Mouse (Mus musculus): Measurements from ENCODE around the gene Top2a.
"Not testable (repeated sequence)": the region's sequence is repeated elsewhere in the genome, so short reads cannot be mapped to it uniquely, and the experiment has no call there.

The Top2a gene

DNA sequence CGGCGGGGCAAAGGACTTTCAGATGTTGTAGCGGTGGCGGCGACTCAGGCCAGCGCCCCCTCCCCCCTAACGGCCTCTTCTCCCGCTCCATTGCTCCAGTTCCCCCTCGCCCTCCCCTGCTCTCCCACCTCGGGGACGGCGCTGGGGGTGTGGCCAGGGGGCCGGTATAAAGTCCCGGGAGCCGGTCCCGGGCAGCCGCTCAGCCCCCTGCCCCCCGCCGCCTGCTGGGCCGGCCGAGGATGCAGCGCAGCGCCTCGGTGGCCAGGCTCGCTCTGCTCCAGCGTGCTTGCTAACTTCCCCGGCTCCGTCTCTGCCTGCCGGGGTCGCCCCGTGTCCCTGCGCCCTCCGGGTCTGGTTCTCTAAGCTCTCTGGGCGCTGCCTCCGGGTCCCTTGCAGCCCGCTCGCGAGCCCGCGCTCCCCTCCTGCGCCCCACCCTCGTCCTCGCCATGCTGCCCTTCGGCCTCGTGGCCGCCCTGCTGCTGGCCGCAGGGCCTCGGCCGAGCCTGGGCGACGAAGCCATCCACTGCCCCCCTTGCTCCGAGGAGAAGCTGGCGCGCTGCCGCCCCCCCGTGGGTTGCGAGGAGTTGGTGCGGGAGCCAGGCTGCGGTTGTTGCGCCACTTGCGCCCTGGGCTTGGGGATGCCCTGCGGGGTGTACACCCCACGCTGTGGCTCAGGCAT lies 17.2 kb upstream of the Top2a start, which contains the start of gene Igfbp4:
TSS of gene Igfbp4 (plus strand) at position 194 of the 679 bp plus-strand sequence.
- peak in 1 of 2 experiments; percentile 36 for DNase-seq (ENCODE audit: low read depth in 2 of 2, low spot score in 2 of 2)

DNA sequence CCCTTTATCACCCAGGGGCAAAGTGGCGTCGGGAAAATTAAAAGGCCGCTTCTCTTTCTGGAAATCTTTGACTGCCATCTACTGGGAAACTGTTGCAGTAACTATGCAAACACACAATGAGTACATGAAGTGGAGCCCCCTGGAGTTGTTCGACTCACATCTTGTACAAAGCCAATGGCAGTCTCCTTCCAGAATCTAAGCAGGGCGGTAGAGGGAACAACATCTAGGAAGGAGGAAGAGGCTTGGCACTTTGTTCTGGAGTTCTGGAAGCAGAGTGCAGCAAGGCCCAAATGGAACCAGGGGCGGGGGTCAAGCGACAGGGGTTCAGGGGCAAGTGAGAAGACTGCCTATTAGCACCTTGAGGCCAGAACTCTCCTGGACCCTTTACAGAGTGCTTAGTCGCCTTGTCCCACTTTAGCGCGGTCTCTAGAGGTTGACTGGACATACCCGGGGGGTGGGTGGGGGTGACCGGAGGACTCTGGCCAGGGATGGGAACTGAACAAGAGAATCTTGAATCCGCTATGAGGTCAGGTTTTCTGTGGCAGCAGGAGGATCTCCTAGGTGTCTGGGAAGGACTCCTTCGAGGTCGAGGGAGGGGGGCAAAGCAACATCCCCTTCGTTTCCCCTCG lies 16.5 kb upstream of the Top2a start:
- peak in 1 of 2 experiments; percentile 38 for DNase-seq (ENCODE audit: low read depth in 2 of 2, low spot score in 2 of 2)

DNA sequence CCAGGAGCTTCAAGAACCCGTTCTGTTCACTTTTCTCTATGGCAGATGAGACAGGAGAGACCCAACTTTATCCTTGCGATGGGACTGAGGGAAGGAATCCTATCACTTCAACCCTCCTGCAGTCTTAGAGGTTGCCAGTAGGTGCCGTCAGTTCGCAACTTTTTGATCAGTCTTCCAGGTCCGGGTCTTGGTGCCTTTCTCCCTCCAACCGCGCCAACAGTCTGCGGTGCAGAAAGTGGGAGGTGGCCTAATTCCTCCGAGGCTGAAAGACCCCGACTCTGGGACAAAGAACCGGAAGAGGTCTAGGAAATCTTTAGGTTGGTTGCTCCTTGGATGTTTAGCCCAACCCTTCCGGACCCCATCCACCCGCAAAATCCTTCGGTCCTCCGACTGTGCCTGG lies 15.8 kb upstream of the Top2a start:
- DNase-seq (ENCODE audit: low read depth in 2 of 2, low spot score in 2 of 2) = peak; percentile 62 to 80

DNA sequence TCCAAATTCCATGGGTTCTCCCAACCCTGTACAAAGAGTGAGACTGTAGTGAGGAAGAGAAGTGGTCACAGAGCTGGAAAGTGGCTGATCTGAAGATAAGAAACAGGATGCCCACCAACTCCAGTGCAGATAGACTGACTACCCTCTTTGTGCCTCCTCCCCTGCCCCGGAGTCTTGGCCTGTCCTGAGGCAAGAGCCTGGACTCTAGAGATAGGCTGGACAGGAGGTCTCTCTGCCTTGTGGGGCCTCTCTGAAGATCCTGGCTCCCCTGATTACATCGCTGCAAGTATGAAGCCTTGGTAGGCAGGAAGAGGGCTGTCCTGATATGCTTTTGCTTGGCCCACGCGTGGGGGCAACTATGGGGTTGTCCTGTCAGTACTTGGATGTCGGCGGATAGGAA lies 12.3 kb upstream of the Top2a start:
- no peak for DNase-seq (ENCODE audit: low read depth in 2 of 2, low spot score in 2 of 2)

DNA sequence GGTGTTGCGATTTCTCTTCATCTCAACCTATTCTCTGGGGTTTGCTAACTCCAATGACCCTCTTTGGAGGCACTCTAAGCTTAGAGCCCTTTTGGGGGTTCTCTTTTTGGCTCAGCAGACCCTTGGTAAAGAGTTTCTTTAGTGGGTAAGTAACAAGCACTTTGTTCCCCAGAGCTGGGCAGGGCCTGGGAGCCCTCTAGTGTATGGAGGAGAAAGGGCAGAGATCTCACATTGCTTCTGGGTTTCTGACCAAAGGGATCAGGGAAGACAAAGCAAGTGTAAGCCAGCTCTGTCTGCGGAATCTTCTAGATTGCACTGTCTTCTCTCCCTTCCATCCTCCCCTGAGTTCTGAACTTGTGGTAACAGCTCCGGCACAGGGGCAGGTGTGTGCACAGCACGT lies 11.4 kb upstream of the Top2a start:
- DNase-seq (ENCODE audit: low read depth in 2 of 2, low spot score in 2 of 2) = no peak

DNA sequence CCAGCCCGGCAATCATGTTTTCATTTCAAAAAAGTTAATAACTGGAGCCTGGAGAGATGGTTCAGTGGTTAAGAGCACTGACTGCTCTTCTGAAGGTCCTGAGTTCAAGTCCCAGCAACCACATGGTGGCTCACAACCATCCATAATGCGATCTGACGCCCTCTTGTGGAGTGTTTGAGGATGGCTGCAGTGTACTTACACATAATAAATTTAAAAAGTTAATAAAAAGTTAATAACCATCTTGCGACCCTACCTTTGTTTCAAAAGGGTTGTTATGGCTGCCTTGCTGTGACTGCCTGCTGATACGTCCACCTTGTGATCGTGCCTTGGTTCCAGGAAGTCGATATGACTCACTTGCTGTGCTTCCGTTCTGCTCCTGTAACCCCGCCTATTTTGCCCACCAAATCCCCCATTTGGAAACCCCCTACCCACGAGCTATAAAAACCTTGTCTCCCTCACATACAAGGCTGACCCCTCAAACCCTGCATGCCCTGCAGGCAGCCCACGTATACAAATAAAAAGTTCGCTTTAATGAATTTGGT lies 3.0 kb upstream of the Top2a start:
- no peak for DNase-seq (ENCODE audit: low read depth in 2 of 2, low spot score in 2 of 2)

DNA sequence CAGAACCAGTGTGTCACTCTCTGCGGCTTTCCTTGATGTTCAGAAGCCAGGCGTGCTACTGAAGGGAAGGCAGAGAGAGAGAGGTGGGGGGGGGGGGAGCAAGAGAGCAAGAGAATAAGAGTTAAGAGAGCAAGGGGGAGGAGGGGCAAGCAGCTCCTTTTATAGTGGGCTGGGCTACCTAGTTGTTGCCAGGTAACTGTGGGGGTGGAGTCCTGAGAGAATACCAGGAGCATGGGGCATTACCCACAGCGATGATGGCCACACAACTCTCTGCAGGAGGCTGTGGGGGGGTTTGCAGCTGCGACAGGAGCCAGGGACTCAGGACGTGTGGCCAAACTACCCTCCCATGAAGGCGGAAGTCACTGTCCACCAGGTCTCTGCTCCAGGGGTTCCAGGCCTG lies 1.9 kb upstream of the Top2a start:
- DNase-seq (ENCODE audit: low read depth in 2 of 2, low spot score in 2 of 2) = no peak

DNA sequence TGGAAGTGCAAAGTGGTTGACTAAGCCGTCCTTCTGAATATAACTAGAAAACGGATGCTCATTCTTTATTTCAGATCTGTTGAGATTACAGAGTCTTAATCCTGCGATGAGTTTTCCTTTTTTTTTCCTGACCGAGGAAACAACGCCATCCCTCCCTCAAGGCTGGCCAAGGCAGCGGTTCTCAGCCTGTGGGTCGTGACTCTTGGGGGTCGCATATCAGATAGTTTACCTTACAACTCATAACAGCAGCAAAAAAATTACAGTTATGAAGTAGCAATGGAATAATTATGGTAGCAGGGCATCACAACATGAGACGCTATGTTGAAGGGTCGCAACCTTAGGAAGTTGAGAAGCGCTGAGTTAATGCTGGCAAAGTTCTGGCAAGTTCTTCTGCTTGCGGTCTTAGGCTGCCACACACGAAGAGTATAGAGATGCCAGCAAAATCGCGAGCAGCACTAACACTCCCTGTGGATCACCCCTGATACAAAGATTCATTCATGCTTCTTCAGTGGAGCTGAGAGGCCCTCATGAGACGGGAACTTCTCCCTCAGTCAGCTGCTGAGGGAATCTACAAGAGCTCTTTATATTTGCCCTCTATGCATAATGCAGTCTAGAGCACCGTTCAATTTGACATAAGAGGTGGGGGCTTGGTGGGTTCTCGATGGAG lies 612 bp upstream of the Top2a start:
- DNase-seq (ENCODE audit: low read depth in 2 of 2, low spot score in 2 of 2) = no peak

DNA sequence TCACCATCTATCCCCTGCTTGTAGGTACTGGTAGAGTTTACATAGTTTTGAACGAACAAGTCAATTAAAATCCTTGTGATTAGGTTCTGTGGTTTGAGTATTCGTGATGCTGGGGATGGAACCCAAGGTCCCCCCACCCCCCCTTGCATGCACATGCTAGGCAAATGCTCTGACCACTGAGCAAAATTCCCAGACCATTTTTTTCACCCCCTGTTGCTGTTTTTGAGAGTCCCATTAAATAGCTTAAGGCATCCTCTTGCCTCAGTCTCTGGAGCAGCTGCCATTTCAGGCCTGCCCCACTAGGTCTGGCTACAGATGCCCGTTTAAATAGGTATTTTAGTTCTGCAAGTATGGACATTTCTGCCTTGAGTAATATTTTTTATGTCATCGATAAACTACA lies 895 bp downstream of the Top2a start:
- DNase-seq (ENCODE audit: low read depth in 2 of 2, low spot score in 2 of 2) = no peak

DNA sequence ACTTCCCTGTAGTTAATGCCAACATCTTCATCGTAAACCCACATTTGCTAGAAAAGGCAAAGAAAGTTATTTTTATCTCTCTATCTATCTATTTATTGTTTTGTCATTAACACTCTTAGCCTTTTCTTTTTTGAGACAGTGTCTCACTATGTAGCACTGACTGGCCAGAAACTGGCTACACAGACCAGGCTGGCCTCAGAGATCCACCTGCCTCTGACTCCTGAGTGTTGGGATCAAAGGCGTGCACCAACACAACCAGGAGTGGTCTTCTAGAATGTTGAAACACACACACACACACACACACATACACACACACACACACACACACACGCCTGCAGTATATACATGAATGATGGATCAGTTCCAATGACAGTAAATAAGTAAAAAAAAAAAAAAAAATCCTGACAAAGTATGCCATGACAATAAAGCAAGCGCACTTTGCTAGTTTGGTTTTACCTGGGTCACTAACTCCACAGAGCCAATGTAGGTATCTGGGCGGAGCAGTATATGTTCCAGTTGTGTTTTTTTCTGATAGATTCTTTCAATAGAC lies 1.5 kb downstream of the Top2a start:
- no peak for DNase-seq (ENCODE audit: low read depth in 2 of 2, low spot score in 2 of 2)

DNA sequence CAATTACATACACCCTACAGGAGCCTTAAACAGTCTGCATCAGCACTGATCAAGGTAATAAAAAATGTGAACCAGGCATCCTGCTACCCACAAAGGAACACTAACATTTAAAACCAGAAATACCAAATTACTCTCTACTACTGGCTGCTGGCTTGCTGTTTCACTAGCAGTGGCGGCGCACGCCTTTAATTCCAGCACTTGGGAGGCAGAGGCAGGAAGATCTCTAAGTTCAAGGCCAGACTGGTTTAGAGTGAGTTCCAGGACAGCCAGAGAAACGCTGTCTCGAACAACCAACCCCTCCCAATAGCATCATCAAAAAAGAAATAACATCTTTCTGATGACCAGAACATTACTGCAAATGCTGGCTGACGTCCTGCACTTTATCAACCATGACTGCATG lies 4.1 kb downstream of the Top2a start:
- DNase-seq (ENCODE audit: low read depth in 2 of 2, low spot score in 2 of 2) = no peak

DNA sequence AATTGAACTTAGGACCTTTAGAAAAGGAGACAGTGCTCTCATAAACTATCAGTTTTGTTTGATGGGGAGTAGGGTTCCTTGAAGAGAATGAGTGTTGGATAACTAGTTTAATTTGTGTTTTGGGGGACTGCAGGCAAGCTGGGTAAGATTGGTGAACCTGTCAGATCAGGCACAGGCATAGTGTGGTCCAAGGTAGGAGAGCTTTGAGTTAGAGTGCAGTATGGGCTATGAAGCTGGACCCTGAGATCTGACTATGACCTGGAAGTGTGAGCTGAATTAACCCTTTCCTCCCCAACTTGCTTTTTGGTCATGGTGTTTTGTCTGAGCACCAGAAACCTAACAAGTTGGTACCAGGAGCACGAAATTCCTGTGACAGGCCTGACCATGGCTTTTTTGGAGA lies 10.1 kb downstream of the Top2a start:
- DNase-seq (ENCODE audit: low read depth in 2 of 2, low spot score in 2 of 2) = no peak

DNA sequence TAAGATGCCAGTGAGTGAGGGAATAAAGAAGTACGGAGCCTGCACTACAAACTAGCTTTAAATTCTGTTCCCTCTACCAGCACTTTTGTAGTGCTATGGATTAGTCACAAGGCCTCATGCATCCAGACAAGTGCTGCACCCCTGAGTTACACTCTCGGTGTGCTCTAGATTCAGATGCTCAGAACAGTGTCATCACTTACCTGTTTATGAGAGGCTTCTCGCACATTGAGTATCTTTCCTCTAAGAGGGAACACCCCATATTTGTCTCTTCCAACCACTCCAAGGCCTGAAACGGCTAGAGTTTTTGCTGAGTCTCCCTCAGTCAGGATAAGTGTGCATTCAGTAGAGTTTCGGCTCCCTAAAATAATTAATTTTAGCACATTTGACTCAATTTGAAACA lies 13.3 kb downstream of the Top2a start:
- no peak for DNase-seq (ENCODE audit: low read depth in 2 of 2, low spot score in 2 of 2)

DNA sequence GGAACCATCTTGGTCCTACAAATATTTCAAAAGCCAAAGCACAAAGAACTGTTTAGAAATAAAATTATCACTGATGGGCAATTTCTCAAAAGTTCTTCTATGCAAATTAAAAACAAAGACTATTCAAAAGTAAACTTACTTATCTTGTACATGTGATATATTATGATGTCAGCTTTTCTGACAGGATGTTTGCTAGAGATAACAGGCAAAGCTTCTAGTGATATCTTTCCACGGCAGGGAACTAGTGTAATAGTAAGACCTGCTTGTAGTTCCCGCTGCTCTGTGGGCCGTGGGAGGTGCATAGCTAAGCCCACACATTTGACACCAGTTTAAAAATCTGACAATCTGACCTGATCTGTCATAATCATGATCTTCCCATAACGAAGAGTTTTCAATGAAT lies 13.9 kb downstream of the Top2a start:
- no peak for DNase-seq (ENCODE audit: low read depth in 2 of 2, low spot score in 2 of 2)

DNA sequence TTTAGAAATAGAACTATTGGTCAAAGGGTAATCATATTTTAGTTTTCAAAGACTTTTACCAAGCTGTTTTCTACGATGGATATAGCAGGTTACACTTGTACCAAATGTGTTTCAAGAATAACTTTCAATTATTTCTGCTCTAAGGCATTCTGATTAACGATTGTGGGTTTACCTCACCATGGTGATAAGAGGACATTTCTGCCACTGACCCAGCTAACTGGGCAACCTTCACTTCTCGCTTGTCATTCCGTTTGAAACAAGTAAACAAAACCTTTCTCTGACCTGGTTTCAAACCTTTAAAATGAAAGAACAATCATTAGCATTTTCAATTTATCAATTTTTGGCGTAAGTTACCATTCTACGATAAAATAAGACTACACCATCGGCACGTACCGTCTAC lies 17.2 kb downstream of the Top2a start:
- DNase-seq (ENCODE audit: low read depth in 2 of 2, low spot score in 2 of 2) = no peak

DNA sequence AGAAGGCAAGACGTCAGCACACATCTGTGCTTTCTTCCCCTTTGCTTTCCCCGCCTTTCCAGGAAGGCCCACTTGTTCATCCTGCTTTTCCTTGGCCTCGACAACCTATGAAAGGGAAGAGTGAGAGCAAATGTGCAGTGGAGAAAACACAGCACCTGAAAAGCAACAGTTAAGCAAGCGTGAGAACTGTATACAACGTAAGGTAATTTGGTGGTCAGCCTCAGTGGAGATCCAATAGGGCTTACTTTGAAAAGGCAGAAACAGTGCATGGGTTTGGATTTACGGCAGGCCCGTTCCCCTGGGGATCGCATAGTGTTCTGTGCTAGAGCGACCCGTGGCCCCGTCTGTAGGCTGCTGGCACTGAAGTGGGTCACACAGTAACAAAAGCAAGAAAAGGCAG lies 24.7 kb downstream of the Top2a start:
- DNase-seq (ENCODE audit: low read depth in 2 of 2, low spot score in 2 of 2) = no peak

DNA sequence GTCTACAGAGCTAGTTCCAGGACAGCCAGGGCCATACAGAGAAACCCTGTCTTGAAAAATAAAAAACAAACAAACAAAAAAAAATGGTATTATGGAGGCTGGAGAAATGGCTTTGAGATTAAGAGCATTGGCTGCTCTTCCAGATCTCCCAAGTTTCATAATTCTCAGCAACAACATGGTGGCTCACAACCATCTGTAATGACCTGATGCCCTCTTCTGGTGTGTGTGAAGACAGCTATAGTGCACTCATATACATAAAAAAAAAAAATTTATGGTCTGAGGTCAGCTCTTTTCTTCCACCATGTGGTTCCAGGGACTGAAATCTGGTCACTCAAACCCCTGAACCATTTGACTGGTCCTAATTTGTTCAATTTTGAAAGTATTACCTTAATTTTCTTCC lies 25.2 kb downstream of the Top2a start:
- DNase-seq (ENCODE audit: low read depth in 2 of 2, low spot score in 2 of 2) = no peak

DNA sequence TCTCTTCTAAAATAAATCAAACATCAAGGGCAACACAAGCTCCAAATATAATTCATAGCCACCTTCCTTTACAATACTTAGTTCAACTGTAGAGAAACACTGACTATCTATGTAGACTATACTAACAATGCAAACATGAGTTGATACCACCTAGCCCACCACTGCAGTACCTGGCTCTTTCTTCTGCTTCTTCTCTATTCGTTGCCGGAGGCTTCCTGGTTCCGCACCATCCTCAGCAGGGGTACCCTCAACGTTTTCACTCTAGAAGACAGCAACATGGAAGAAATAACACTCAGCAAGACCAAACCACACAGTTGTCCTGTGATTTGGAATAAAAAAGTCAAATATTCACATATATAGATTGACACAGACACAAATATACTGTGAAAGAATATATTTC lies 26.3 kb downstream of the Top2a start:
- no peak for DNase-seq (ENCODE audit: low read depth in 2 of 2, low spot score in 2 of 2)

DNA sequence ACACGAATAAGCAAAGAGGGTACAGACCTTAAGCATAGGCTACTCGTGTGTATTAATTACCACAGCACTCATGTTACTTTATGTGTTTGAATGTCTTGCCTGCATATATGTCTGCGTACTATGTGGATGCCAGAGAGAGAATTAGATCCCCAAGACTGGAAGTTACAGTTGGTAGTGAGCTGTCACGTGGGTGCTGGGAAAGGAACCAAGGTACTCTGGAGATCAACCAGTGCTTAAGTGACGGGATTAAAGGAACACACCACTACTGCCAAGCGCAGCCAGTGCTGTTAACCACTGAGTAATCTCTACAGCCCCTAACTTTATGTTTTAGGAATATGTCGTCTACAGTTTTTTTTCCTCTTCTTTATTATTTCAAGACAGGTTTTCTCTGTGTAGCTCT lies 28.0 kb downstream of the Top2a start:
- no peak for DNase-seq (ENCODE audit: low read depth in 2 of 2, low spot score in 2 of 2)

DNA sequence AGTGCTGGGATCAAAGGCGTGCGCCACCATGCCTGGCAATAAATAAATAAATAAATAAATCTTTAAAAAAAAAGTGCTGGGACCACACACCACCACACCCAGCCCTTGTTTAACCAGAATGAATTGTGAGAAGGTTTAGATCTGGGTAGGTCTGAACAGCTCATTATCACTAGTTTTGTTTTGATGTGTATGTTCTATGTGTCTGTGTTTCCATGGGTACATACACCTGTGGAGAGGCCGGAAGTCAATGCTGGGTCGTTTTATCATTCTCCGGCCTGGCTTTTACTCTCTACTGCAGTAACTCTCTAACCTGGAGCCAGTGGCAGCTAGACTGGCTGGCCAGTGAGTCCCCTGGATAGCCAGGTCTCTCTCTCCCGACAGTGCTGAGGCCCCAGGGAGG lies 33.1 kb downstream of the Top2a start:
- no peak for DNase-seq (ENCODE audit: low read depth in 2 of 2, low spot score in 2 of 2)

DNA sequence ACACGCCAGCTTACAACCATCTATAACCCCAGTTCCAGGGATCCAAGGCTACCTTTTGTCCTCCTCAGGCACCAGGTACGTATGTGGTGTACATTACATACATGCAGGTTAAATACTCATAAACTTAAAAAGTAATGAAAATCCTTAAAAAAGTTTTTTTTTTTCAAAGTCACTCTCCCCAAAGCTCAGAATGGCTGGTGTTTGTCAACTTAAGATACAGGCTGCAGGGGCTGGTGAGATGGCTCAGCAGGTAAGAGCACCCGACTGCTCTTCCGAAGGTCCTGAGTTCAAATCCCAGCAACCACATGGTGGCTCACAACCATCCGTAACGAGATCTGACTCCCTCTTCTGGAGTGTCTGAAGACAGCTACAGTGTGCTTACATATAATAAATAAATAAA lies 35.7 kb downstream of the Top2a start:
- DNase-seq (ENCODE audit: low read depth in 2 of 2, low spot score in 2 of 2) = not testable (repeated sequence)

DNA sequence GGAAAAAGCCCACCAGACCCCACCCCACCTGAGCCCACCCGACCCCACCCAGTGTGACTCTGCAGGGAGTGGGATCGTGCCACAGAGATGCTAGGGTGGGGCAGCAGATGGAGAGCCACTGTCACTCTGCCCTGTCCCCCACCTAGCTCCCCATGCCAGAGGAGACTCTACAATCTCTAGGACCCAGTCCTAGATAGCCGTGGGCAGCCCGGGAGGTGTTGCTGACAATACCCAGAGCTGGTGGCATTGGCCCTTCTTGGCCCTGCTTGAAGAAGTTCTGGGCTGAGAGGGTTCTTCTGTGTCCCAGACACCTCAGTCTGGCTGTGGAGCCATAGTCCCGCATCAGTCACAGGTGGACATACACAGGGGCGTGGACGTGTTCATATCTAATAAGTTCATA lies 38.4 kb downstream of the Top2a start:
- no peak for DNase-seq (ENCODE audit: low read depth in 2 of 2, low spot score in 2 of 2)

All from CD8-positive naive resting alpha-beta T cell, adult 2 months (primary cell).